Mouse (Mus musculus) spleen, adult 2 months (tissue): ENCODE measurements around the gene Inhbe. TPM values are rescaled to one million over a fixed set of nuclear protein-coding genes. Genes with fewer than 3 reads are reported as not detected.

Experiments
- DNase-seq, 2 experiments: peaks; one replicate each; pipeline versions ENCODE4 v3.0.0 to v3.0.0-alpha.2; 2012 to 2021; ENCODE audit warnings: low spot score in 2 of 2, low read depth in 1 of 2
- H3K27ac ChIP-seq: fragments of 200-500 bp; 2 replicates; pipeline ENCODE4 v1.5.1; 2012; ENCODE audit warnings: low read length, inconsistent platforms; ENCODE audit not compliant: insufficient read depth
- H3K27me3 ChIP-seq: fragments of 200-500 bp; 2 replicates; pipeline ENCODE4 v1.6.1; 2012; ENCODE audit warnings: mild to moderate bottlenecking, moderate library complexity, low read length, inconsistent platforms; ENCODE audit not compliant: control insufficient read depth, insufficient read depth
- H3K36me3 ChIP-seq: fragments of 200-500 bp; 2 replicates; pipeline ENCODE4 v1.6.1; 2012; ENCODE audit warnings: mild to moderate bottlenecking, low read length, inconsistent platforms; ENCODE audit not compliant: control insufficient read depth, insufficient read depth
- H3K4me1 ChIP-seq: fragments of 200-500 bp; 2 replicates; pipeline ENCODE4 v1.6.1; 2011; ENCODE audit warnings: inconsistent platforms; ENCODE audit not compliant: control insufficient read depth, insufficient read depth, insufficient read length
- H3K4me3 ChIP-seq: fragments of 200-500 bp; 2 replicates; pipeline ENCODE4 v1.5.1; 2011; ENCODE audit warnings: mild to moderate bottlenecking, inconsistent platforms; ENCODE audit not compliant: insufficient read depth, insufficient read length; ENCODE audit errors: extremely low read depth
- CTCF ChIP-seq: fragments of 200-500 bp; IDR thresholded peaks from 2 replicates; pipeline ENCODE4 v1.5.1; 2011; ENCODE audit warnings: mild to moderate bottlenecking, inconsistent platforms; ENCODE audit not compliant: insufficient read depth, insufficient read length, insufficient replicate concordance; ENCODE audit errors: extremely low read depth
- POLR2A ChIP-seq: fragments of 200-500 bp; IDR thresholded peaks from 2 replicates; pipeline ENCODE4 v1.6.1; 2011; ENCODE audit warnings: low read depth, low read length, inconsistent platforms
- WGBS: fragments of 180-500 bp; shearing (Covaris S2); methylation state at CpG from one replicate; pipeline ENCODE4 v1.1.7; 2018; 5-methylcytosine and 5-hydroxymethylcytosine counted together
- polyA plus RNA-seq: library from polyadenylated mRNA; depleted of rRNA; stranded (reverse); fragments of >200 nt; gene quantifications from 2 replicates; pipeline ENCODE4 v1.2.3, GENCODE M21; 2012

Gene Inhbe
- polyA plus RNA-seq, 1 experiment, result not detected

GRCm38 (mm10) chr10:127346173-127346572 is 8.0 kb downstream of the Inhbe start:
- 83% methylated on average over 3 of the region's 3 CpGs for WGBS
- Histone ChIP-seq H3K27ac (no peak overlapping the region), H3K4me3 (no peak overlapping the region), H3K27me3 (peaks cover 6% of the 10 kb centered on the region; the same call in 1 of the 2 replicates), H3K36me3 (no peaks in the 10 kb centered on the region), H3K4me1 (no peaks in the 10 kb centered on the region; the same call in 1 of the 2 replicates)
- TF ChIP-seq POLR2A, result no peak
- no peak for TF ChIP-seq CTCF
- no peak for DNase-seq

DNA sequence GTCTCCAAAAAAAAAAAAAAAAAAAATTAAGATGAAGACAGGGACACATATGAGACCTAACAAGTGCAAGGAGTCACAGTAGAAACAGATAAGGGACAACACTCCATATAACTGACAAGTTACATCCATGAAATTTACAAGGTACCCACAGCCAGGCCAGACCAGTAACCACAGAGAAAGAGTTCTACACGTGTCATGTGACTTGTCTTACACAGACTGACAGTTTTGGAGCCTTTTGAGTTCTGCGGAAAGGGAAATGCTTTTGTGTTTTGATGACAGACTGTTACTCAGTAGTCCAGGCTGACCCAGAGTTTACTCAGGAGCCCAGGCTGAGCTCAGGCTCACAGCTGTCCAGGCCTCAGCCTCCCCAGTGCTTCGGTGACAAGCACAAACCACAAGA is 11.2 kb downstream of the Inhbe start:
- TF ChIP-seq POLR2A, result no peak
- TF ChIP-seq CTCF, result no peak
- 36% methylated on average over 3 of the region's 3 CpGs for WGBS
- DNase-seq, result no peak
- no peak overlapping the region for H3K27ac ChIP-seq
- no peak overlapping the region for H3K4me3 ChIP-seq
- H3K27me3 ChIP-seq, result peaks cover 19% of the 10 kb centered on the region
- H3K4me1 ChIP-seq, result no peaks in the 10 kb centered on the region; the same call in 1 of the 2 replicates
- no peaks in the 10 kb centered on the region for H3K36me3 ChIP-seq

DNA sequence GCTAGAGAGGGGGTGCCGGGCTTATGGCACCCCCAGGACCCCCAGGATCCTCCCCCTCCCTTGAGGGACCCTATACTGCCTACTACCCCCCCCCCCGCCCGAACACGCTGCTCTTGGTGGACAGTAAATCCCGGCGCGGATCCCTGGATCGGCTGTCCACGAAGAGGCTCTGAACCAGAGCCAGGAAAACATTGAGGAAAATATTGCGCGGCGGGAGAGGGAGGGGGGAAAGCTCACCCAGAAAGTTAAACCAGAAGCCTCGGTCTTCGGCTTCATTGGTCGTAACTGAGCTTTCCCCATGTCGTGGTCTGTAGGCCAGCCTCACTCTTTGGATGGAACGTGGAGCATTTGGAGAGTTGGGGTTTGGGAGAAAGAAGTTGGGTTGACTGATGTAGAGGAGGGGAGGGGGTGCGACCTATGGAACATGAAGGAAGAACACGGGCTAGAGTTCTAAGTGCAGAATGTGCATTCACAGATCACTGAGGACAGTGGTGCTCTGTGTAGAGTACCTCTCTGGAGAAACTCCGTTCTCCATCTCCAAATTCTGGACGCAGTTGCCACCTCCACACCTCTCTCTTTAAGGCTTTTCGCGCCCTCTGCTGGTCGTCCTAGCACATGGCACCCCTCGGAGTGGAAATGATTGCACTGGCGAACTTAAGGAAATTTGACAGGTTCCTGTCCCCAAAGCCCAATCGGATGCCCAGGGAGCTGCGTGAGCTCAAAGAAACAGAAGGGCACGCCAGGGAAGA is 12.1 kb downstream of the Inhbe start, which contains the start of gene Gli1:
Gene Gli1 (minus strand): TSS at position 84 of the 749 bp plus-strand sequence.
- Histone ChIP-seq H3K4me1 (no peaks in the 10 kb centered on the region; the same call in 1 of the 2 replicates), H3K27ac (no peak within 1 kb of the TSS), H3K27me3 (peaks cover 19% of the 10 kb centered on the region), H3K36me3 (no peaks in the 10 kb centered on the region), H3K4me3 (no peak within 1 kb of the TSS)
- WGBS, result 1% methylated on average over 29 of the region's 29 CpGs
- DNase-seq, result peak; percentile 58 to 77
- TF ChIP-seq CTCF, result peak; percentile 92; the same call in 1 of the 2 replicates
- TF ChIP-seq POLR2A, result no peak

DNA sequence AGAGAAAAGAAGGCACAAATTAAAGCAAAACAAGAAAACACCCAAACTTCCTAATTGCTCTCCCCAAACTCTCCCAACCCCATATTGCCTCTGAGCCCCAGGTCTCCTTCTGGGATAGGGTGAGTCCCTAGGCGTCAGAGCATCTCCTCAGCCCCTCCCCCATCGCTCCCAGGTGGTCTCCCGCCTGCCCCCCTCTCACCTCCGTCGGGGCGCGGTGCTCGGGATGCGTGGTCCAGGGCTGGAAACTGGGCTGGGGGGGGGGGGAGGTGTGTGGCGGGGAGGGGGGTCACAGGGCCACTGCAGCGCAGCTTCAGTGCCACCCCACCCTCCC is 12.9 kb downstream of the Inhbe start:
- Histone ChIP-seq H3K27me3 (peaks cover 19% of the 10 kb centered on the region), H3K4me3 (no peak overlapping the region), H3K27ac (no peak overlapping the region), H3K36me3 (no peaks in the 10 kb centered on the region), H3K4me1 (no peaks in the 10 kb centered on the region; the same call in 1 of the 2 replicates)
- DNase-seq, result no peak
- WGBS, result 3% methylated on average over 7 of the region's 11 CpGs
- TF ChIP-seq POLR2A (no peak), CTCF (no peak)

GRCm38 (mm10) chr10:127340577-127341359 is 13.4 kb downstream of the Inhbe start:
- no peak overlapping the region for H3K27ac ChIP-seq
- no peak for DNase-seq
- WGBS, result 5% methylated on average over 27 of the region's 27 CpGs
- peaks cover 19% of the 10 kb centered on the region for H3K27me3 ChIP-seq
- H3K4me3 ChIP-seq, result no peak overlapping the region
- no peaks in the 10 kb centered on the region for H3K36me3 ChIP-seq
- no peaks in the 10 kb centered on the region; the same call in 1 of the 2 replicates for H3K4me1 ChIP-seq
- TF ChIP-seq POLR2A, result no peak
- TF ChIP-seq CTCF, result no peak

- no peak for TF ChIP-seq POLR2A
- no peak for TF ChIP-seq CTCF
- H3K36me3 ChIP-seq, result no peaks in the 10 kb centered on the region
- H3K4me3 ChIP-seq, result peak overlapping the region; percentile 38
- H3K4me1 ChIP-seq, result no peaks in the 10 kb centered on the region; the same call in 1 of the 2 replicates
- WGBS, result 1% methylated on average over 42 of the region's 42 CpGs
- H3K27me3 ChIP-seq, result peaks cover 19% of the 10 kb centered on the region
- no peak for DNase-seq
- H3K27ac ChIP-seq, result no peak overlapping the region
Measured at GRCm38 (mm10) chr10:127339683-127340576, 14.3 kb downstream of the Inhbe start.
